Mouse (Mus musculus): ENCODE measurements around the gene Bag6.

Bag6 gene

DNA sequence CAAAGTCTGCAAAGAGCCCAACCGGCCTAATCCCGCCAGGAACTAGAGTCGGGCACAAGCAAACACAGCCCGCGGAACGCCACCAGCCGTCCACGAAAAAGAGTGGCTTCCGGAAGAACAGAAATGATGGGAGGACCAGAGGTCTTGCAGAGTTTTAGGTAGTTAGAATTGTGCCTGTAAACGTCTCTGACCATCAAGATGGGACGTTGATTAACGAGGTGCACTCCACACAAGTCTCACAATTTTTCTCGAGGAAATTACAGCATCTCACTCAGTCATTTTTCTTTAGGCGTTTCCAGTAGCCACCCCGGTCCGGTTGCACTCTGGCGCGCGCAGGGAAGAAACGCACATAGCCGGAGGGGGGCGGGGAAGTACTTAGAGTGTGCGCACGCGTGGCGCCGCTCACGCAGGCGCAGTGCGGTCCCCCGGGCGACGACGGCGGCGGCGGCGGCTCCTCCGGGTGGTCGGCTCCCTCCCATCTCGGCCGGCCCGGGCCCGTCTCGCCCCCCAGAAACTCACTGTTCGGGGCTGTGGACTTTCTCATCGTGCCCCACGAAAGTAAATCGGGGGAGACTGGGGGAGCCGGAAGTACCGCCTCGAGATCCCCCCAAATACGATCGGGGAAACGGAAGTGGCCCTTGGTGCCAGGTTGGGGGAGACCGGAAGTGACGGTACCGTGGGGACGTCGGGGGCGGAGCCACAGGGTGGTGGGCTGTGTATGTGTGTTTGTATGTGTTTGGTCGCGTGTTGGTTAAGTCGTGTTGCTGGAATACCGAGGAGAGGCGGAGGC is at the start of gene Bag6:
Bag6 (plus strand) TSS at position 378 of the 790 bp plus-strand sequence.
- DNase-seq, result peak; percentile 95

GRCm38 (mm10) chr17:35085208-35085865 is 49.6 kb upstream of the Bag6 start, which contains the start of gene Ly6g6f:
Ly6g6f (minus strand) TSS chr17:35085610.
- no peak for DNase-seq

- no peak for DNase-seq
Measured at GRCm38 (mm10) chr17:35088151-35088550, 46.8 kb upstream of the Bag6 start.

DNA sequence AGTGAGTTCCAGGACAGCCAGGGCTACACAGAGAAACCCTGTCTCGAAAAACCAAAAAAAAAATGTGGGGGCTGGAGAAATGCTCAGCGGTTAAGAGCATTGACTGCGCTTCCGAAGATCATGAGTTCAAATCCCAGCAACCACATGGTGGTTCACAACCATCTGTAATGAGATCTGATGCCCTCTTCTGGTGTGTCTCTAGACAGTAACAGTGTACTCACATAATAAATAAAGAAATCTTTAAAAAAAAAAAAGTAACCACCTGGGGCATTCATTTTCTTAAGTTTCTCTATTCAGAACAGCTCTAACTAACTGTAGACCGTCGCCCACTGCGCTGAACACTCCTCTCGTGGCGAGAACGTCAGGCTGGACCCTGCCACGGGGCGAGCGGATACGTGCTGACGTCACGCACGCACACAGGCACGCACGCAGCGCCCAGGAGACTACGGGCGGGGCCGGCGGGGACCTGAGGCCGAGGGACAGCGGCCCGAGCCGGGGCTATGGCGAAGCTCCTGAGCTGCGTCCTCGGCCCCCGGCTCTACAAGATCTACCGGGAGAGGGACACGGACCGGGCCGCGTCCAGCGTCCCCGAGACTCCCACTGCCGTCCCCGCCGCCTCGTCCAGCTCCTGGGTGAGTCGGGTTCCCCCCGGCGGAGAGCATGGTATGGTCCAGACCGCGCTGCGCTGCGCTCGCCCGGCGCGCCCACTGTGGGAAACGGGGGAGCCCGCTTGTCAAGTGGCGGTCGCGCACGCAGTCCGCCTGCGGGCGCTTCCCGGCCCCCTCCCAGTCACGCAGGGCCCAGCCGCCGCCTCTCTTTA is 45.9 kb upstream of the Bag6 start, which contains the start of gene Abhd16a:
Abhd16a (plus strand) TSS at position 439 of the 820 bp plus-strand sequence.
- DNase-seq, result peak; percentile 94

GRCm38 (mm10) chr17:35090166-35090932 is 44.6 kb upstream of the Bag6 start:
- DNase-seq, result no peak

- DNase-seq, result peak; percentile 34
Measured at GRCm38 (mm10) chr17:35092403-35093198, 42.4 kb upstream of the Bag6 start.

DNA sequence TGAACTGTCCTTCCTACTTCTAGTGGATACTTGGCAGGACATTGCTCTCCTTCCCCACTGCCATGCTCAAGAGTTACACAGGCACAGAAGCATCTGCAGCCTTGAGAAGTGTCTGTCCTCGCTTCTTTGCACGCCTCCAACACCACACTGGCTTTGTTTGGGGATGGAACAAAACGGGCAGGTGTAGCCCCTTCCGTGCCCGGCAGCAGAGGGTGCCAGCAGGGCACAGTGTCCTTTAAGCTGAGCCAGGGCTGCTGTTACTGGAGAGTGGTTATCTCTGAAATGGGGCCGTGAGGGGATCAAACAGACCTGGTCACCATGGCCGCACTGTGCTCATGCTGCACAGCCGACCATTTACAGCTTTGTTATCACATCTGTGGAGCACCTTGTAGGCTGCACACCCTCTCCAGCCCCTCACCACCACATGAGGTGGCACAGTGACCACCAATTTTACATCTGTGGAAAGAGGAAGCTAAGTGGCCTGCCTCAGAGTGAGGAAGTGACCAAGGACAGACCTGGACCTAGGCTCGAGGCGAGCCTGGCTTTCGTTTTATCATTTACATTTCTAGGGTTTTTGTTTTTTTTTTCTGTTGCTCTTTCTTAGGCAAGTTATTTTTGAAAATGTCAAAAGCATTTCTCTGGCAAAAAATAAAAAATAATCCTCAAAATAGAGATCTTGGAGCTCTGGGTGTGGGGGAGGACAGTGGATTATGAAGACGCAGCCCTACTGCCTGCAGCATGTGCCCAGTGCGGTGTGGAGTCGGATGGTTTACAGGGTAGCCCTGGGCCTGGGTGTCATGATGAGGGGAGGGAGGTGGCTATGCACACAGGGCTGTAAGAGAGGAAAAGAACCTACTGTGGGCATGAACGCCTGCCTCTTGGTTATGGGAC is 40.3 kb upstream of the Bag6 start:
- no peak for DNase-seq

DNA sequence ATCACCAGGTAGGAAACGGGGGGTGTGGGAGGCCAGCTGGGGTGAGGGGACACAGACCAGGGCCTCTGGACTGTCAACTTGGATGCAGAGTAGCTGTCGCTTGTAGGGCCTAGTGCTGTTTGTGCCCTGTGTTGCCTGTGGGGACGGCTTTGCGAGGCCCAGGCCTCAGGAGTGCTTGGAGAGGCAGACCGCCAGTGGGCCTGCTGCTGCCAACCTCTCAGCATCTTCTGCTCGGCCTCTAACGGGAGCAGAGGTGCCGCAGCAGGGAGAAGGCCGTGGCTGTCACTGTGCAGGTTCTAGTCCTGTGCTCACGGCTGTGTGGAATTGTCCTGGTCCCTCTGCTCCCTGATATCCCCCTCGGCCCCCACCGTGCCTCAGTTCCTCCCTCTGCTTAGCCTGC is 38.4 kb upstream of the Bag6 start:
- DNase-seq, result no peak

DNA sequence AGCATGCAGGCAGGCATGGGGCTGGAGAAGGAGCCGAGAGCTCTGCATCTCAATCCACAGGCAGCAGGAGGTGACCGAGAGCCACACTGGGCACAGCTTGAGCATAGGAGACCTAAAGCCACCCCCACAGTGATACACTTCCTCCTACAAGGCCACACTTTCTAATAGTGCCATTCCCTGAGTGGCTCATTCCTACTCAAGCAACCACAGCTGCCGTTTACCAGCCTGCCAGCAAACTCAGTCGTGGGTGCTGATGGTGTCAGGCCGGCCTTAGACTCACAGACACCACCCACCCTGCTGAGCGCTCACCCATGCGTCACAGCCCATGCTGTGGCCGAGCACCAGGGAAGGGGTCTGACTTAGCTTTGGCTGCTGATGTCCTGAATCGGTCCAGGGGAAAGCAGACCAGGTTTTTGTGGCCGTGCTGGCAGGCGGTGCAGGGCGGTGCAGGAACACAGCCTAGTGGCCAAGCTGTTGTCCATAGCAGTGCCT is 37.8 kb upstream of the Bag6 start:
- DNase-seq, result peak; percentile 35

- DNase-seq, result no peak
Measured at GRCm38 (mm10) chr17:35100196-35100765, 34.7 kb upstream of the Bag6 start.

- DNase-seq, result no peak
Measured at GRCm38 (mm10) chr17:35101161-35101560, 33.8 kb upstream of the Bag6 start.

GRCm38 (mm10) chr17:35102299-35102698 is 32.7 kb upstream of the Bag6 start:
- DNase-seq, result no peak

DNA sequence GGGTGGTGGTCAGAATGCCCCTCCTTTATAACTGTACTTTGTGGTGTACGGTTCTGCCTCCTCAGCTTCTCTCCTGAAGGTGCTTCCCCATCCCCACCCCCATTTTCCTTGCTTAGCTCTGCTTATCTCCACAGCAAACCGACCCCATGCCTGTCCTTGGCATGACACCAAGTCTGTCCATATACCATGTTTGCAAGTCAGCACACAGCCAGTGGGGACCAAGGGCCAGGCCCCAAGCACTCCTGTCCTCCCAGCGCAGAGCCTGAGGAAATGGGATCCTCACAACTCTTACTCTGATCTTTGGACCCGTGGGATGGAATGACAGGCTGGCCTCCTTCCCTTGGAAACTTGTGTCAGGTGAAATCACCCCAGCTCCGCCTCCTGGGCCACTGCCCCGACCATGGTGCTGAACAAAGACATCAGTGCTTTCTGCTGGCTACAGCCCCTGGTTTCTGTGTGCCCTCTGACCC is 31.7 kb upstream of the Bag6 start:
- no peak for DNase-seq

- no peak for DNase-seq
Measured at GRCm38 (mm10) chr17:35104079-35104478, 30.9 kb upstream of the Bag6 start.

DNA sequence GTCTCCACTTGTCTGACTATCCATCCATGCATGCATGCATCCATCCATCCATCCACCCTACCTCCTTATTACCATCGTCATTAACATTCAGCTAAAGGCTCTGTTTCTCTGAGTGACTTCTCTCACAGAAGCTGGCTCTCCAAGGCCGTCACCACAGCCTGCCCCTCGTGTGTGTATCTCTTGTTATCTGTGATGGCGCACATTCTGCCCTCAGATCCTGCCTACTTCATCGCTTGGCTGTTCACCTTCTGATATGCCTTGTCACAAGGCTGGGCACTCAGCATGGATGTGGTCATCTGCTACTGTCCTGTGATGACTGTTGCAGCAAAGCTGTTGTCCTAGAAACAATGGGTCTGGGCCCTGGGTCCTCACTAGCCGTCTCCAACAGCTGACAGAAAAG is 30.2 kb upstream of the Bag6 start:
- no peak for DNase-seq

GRCm38 (mm10) chr17:35105740-35106389 is 29.1 kb upstream of the Bag6 start:
- peak; percentile 49 for DNase-seq

DNA sequence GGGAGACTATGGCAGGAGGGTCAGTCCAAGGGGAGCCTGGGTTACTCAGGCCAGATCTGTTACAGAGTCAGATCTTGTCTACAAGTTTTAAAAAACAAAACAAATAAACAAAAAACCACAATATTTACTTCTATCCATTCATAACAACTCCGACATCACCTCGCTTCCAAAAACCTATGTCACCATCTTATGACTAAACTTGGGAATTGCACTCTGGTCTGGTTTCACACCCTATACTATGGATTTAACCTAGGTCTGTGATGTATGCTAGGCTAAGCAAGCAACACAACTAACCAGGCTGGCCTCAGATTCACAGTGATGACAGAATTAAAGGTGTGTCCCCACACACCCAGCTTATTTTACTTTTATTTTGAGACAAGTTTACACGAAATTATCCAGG is 28.5 kb upstream of the Bag6 start:
- no peak for DNase-seq

DNA sequence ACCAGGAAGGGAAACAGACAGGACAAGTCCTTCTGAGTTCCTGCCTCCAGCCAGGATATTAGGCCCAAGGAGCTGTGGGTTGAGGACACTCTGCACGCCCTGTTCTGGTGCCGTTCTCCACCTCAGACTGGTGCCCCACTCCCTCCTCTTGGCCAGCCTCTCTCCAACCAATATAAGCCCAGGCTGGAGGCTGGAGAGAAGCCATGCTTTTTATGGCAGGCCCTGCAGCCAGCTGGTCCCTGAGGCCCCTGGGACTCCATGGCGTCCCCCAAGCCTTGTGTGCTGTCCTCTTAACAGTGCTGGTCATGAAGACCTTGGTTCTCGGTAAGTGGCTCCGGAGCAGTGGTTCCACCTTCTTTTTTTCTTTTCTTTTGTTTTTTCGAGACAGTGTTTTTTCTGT is 26.9 kb upstream of the Bag6 start, which contains the start of gene Ly6g5c:
Ly6g5c (plus strand) TSS at position 183 of the 400 bp plus-strand sequence.
- no peak for DNase-seq

- DNase-seq, result no peak
Measured at GRCm38 (mm10) chr17:35111774-35112173, 23.2 kb upstream of the Bag6 start.

Measured in lung, postnatal 14 days (tissue).